Mouse (Mus musculus) intestine, embryonic 16.5 days (tissue): ENCODE measurements around the gene Lat. TPM values are rescaled to one million over a fixed set of nuclear protein-coding genes. Genes with fewer than 3 reads are reported as not detected.
"Not testable (repeated sequence)": the region's sequence is repeated elsewhere in the genome, so short reads cannot be mapped to it uniquely, and the experiment has no call there.

Experiments used
- ATAC-seq: fragments of 200-750 bp; cut with Nextera tagmentation; 2 replicates; pipeline ENCODE4 v1.8.0; 2017; ENCODE audit warnings: moderate TSS enrichment, moderate library complexity
- H3K27ac ChIP-seq: fragments of 300-500 bp; sonication (generic); 2 replicates; pipeline ENCODE4 v1.5.1; 2014; ENCODE audit warnings: mild to moderate bottlenecking, low read length
- H3K27me3 ChIP-seq: fragments of 300-500 bp; sonication (generic); replicated peaks from 2 replicates; pipeline ENCODE4 v1.6.1; 2014; ENCODE audit warnings: low read length, control low read depth, mixed read lengths; ENCODE audit not compliant: control insufficient read depth, insufficient read depth
- H3K36me3 ChIP-seq: fragments of 300-500 bp; sonication (generic); 2 replicates; pipeline ENCODE4 v1.6.1; 2014; ENCODE audit warnings: low read length, control low read depth; ENCODE audit not compliant: control insufficient read depth, insufficient read depth
- H3K4me1 ChIP-seq: fragments of 300-500 bp; sonication (generic); 2 replicates; pipeline ENCODE4 v1.6.1; 2014; ENCODE audit warnings: low read length, control low read depth, mixed read lengths; ENCODE audit not compliant: control insufficient read depth, insufficient read depth
- H3K4me2 ChIP-seq: fragments of 300-500 bp; sonication (generic); 2 replicates; pipeline ENCODE4 v1.6.1; 2014; ENCODE audit warnings: low read depth, low read length, control low read depth
- H3K4me3 ChIP-seq: fragments of 300-500 bp; sonication (generic); 2 replicates; pipeline ENCODE4 v1.5.1; 2014; ENCODE audit warnings: mild to moderate bottlenecking, low read length
- H3K9ac ChIP-seq: fragments of 300-500 bp; sonication (generic); 2 replicates; pipeline ENCODE4 v1.6.1; 2014; ENCODE audit warnings: low read depth, low read length
- H3K9me3 ChIP-seq: fragments of 300-500 bp; sonication (generic); 2 replicates; pipeline ENCODE4 v1.6.1; 2016; ENCODE audit warnings: low read length, control low read depth; ENCODE audit not compliant: control insufficient read depth
- WGBS: fragments of 180-500 bp; shearing (Covaris S2); extraction: QIAGEN DNeasy Blood & Tissue Kit; methylation state at CpG from one replicate; pipeline ENCODE4 v1.1.7; 2014; 5-methylcytosine and 5-hydroxymethylcytosine counted together
- microRNA-seq: library from miRNA; unstranded; fragments of <30 nt; microRNA quantifications from one replicate; pipeline ENCODE4, GENCODE M21; 2016
- polyA plus RNA-seq: library from polyadenylated mRNA; unstranded; fragments of >200 nt; fragmentation: Nextera tagmentation; extraction: Ambion mirVana; gene quantifications from 2 replicates; pipeline ENCODE4 v1.2.1, GENCODE M21; 2015

The Lat gene
- polyA plus RNA-seq, 1 experiment from 2014 or later = 0.78 TPM

- Histone ChIP-seq H3K9me3 (no peaks in the 10 kb centered on the region), H3K9ac (no peak overlapping the region), H3K36me3 (no peaks in the 10 kb centered on the region), H3K27me3 (no peaks in the 10 kb centered on the region), H3K27ac (no peak overlapping the region), H3K4me1 (no peaks in the 10 kb centered on the region), H3K4me2 (no peak overlapping the region), H3K4me3 (no peak overlapping the region)
- ATAC-seq = no peak
- 80% methylated on average over 9 of the region's 9 CpGs for WGBS
These were observed 39.3 kb downstream of the Lat start for GRCm38 (mm10) chr7:126329907-126330645.

GRCm38 (mm10) chr7:126328848-126329247, 40.5 kb downstream of the Lat start:
- WGBS = 85% methylated on average over 5 of the region's 6 CpGs
- H3K27me3 ChIP-seq, H3K4me1 ChIP-seq, ATAC-seq, H3K4me2 ChIP-seq, H3K4me3 ChIP-seq, H3K27ac ChIP-seq, H3K36me3 ChIP-seq, H3K9me3 ChIP-seq, H3K9ac ChIP-seq: not testable (repeated sequence)

- 28% methylated on average over 9 of the region's 9 CpGs for WGBS
- not testable (repeated sequence) for H3K27me3 ChIP-seq, H3K4me3 ChIP-seq, ATAC-seq, H3K27ac ChIP-seq, H3K4me2 ChIP-seq, H3K9me3 ChIP-seq, H3K9ac ChIP-seq, H3K4me1 ChIP-seq, H3K36me3 ChIP-seq
These were observed 43.6 kb downstream of the Lat start for GRCm38 (mm10) chr7:126325576-126326273.

- H3K9me3 ChIP-seq = no peaks in the 10 kb centered on the region
- no peak for ATAC-seq
- H3K4me3 ChIP-seq = no peak overlapping the region
- H3K27ac ChIP-seq = no peak overlapping the region; the same call in 1 of the 2 replicates
- 14% methylated on average over 3 of the region's 3 CpGs for WGBS
- peak overlapping the region; percentile 3; the same call in 1 of the 2 replicates for H3K4me2 ChIP-seq
- H3K4me1 ChIP-seq = no peaks in the 10 kb centered on the region
- no peaks in the 10 kb centered on the region for H3K27me3 ChIP-seq
- H3K9ac ChIP-seq = no peak overlapping the region
- H3K36me3 ChIP-seq = no peaks in the 10 kb centered on the region
These were observed 44.6 kb downstream of the Lat start for GRCm38 (mm10) chr7:126324791-126325190.

GRCm38 (mm10) chr7:126323729-126324128, 45.6 kb downstream of the Lat start:
- Histone ChIP-seq H3K4me2 (no peak overlapping the region), H3K9ac (no peak overlapping the region), H3K4me1 (no peaks in the 10 kb centered on the region), H3K36me3 (no peaks in the 10 kb centered on the region), H3K9me3 (no peaks in the 10 kb centered on the region), H3K27me3 (no peaks in the 10 kb centered on the region), H3K4me3 (no peak overlapping the region), H3K27ac (no peak overlapping the region)
- 6% methylated on average over 11 of the region's 11 CpGs for WGBS
- ATAC-seq = no peak

GRCm38 (mm10) chr7:126314273-126314672, 55.1 kb downstream of the Lat start:
- Histone ChIP-seq H3K36me3 (no peaks in the 10 kb centered on the region), H3K9ac (no peak overlapping the region), H3K9me3 (no peaks in the 10 kb centered on the region), H3K4me2 (no peak overlapping the region), H3K27me3 (no peaks in the 10 kb centered on the region), H3K4me1 (no peaks in the 10 kb centered on the region), H3K4me3 (no peak overlapping the region), H3K27ac (no peak overlapping the region)
- no peak for ATAC-seq
- WGBS = 75% methylated on average over 8 of the region's 8 CpGs

Small RNAs within 50 kb of the gene (microRNA-seq; reads per million reads assigned to microRNA genes)
- not detected for gene Mir7058

Other genes with a start within 250 kb of the Lat start
- 27.3 and 28.2 TPM in 2 replicates for gene Xpo6, start 169.1 kb downstream of the Lat start, polyA plus RNA-seq
- 7.1 and 8.9 TPM in 2 replicates for gene Sbk1, start 97.0 kb downstream of the Lat start, polyA plus RNA-seq
- gene Spns1, start 7.9 kb upstream of the Lat start, polyA plus RNA-seq = 70.0 and 76.2 TPM in 2 replicates
- 0.99 and 1.4 TPM in 2 replicates for gene Nfatc2ip, start 27.2 kb upstream of the Lat start, polyA plus RNA-seq
- gene Cd19, start 45.3 kb upstream of the Lat start, polyA plus RNA-seq = 0.28 and 0.37 TPM in 2 replicates
- gene Rabep2, start 59.2 kb upstream of the Lat start, polyA plus RNA-seq = 22.6 and 25.0 TPM in 2 replicates
- gene Atp2a1, start 93.5 kb upstream of the Lat start, polyA plus RNA-seq = 1.1 and 1.3 TPM in 2 replicates
- gene Sh2b1, start 105.9 kb upstream of the Lat start, polyA plus RNA-seq = 43.2 and 44.6 TPM in 2 replicates
- gene Tufm, start 117.8 kb upstream of the Lat start, polyA plus RNA-seq = 229 and 244 TPM in 2 replicates
- gene Atxn2l, start 133.9 kb upstream of the Lat start, polyA plus RNA-seq = 25.8 and 29.4 TPM in 2 replicates
- gene Eif3c, start 196.8 kb upstream of the Lat start, polyA plus RNA-seq = 180 and 194 TPM in 2 replicates
- 0.65 and 1.5 TPM in 2 replicates for gene Apobr, start 215.4 kb upstream of the Lat start, polyA plus RNA-seq
- gene Cln3, start 216.2 kb upstream of the Lat start, polyA plus RNA-seq = 44.7 and 54.7 TPM in 2 replicates
- not detected in 2 replicates for gene Il27, start 225.4 kb upstream of the Lat start, polyA plus RNA-seq